Mouse (Mus musculus): ENCODE data around the gene Cabp1. TPM values are rescaled to one million over a fixed set of nuclear protein-coding genes. Genes with fewer than 3 reads are reported as not detected.
"Not testable (repeated sequence)": the region's sequence is repeated elsewhere in the genome, so short reads cannot be mapped to it uniquely, and the experiment has no call there.

Gene Cabp1
- total and polyA plus RNA-seq, 2 experiments from 2014 or later, result 20.9 to 21.4 TPM

DNA sequence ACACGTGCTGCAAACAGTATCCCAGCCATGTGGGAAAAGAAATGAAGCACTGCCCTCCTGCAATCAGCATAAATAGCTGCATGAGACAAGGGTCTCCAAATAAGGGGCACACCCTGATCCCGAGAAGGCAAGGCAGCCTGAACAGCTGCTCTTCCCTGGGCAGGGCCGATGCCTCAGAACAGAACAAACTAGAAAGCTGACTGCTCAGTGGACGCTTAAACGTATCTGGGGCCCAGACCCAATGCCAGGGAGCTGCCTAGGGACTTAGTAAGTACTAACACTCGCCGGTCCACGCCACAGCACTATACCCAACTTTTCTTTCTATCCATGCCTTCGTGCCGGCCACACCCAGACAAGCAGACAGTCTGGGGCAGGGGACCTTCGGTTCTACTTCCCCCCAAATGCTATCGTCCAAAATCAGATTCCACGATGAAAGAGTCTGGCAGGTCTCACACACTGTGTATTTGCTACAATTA lies 39.0 kb downstream of the Cabp1 start:
- no peak overlapping the region for H3K27ac ChIP-seq
- no peak overlapping the region for H3K4me3 ChIP-seq (ENCODE audit: low read length)
- peak overlapping the region; percentile 30; the same call in 1 of the 2 replicates for H3K9ac ChIP-seq (replicated peaks; ENCODE audit: low read length)
- H3K4me1 ChIP-seq (ENCODE audit: insufficient read depth, low read length), result peaks cover 13% of the 10 kb centered on the region; the same call in 1 of the 2 replicates
- no peaks in the 10 kb centered on the region for H3K9me3 ChIP-seq (ENCODE audit: low read length)
- TF ChIP-seq CTCF (IDR thresholded peaks at IDR 0.05; ENCODE audit: low read depth), result no peak
- H3K36me3 ChIP-seq (ENCODE audit: insufficient read depth, low read length), result peaks cover 8% of the 10 kb centered on the region
- peak overlapping the region; percentile 37 for H3K4me2 ChIP-seq (ENCODE audit: low read depth, low read length)
- H3K27me3 ChIP-seq (ENCODE audit: insufficient read depth, low read length), result no peaks in the 10 kb centered on the region
- ATAC-seq, result no peak
- no peak for DNase-seq (ENCODE audit: low spot score)
- WGBS, result 61% methylated on average over 13 of the region's 13 CpGs

DNA sequence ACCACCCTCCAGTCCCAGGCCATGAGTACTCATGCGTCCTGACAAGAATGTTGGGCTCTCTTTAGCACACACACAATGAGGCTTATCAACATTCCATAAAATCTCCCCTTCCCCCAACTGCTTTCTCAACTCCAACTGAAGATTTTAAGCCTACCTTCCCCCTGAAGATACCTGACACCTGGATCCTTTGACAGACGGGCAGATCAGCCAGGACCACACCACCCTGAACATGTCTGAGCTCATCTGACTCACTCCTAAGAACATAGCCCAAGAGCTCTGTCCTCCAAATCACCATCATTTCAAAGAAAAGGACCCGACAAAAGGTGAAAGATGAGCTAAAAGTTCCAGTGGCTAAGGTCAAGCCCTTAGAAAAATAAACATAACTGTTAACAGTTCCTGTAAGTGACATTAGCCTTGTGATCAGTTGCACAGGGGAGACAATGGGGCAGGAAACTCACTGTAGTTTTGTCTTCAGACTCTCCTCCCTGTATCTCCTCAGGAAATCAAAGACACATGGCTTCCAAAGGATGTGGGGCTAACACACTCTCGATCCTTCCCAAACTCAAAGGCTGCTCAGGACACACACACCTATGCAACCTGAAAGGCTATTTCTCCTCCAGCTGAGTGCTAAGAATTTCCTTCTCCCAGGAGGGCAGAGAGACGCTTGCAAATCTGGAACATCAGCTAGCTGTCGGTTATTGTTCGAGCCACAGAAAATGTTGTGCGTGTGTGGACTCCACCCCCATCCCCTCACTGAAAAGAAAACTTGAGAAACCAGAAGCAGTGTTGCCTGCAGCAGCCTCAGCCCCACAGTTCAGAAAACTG lies 41.8 kb downstream of the Cabp1 start:
- Histone ChIP-seq H3K36me3 (ENCODE audit: insufficient read depth, low read length) (peaks cover 33% of the 10 kb centered on the region), H3K4me3 (ENCODE audit: low read length) (no peak overlapping the region), H3K4me2 (ENCODE audit: low read depth, low read length) (no peak overlapping the region), H3K4me1 (ENCODE audit: insufficient read depth, low read length) (peaks cover 13% of the 10 kb centered on the region; the same call in 1 of the 2 replicates), H3K27me3 (ENCODE audit: insufficient read depth, low read length) (no peaks in the 10 kb centered on the region), H3K9me3 (ENCODE audit: low read length) (no peaks in the 10 kb centered on the region), H3K27ac (no peak overlapping the region), H3K9ac (replicated peaks; ENCODE audit: low read length) (no peak overlapping the region)
- no peak for TF ChIP-seq CTCF (IDR thresholded peaks at IDR 0.05; ENCODE audit: low read depth)
- ATAC-seq (no peak), DNase-seq (ENCODE audit: low spot score) (no peak)
- WGBS, result 66% methylated on average over 8 of the region's 8 CpGs

DNA sequence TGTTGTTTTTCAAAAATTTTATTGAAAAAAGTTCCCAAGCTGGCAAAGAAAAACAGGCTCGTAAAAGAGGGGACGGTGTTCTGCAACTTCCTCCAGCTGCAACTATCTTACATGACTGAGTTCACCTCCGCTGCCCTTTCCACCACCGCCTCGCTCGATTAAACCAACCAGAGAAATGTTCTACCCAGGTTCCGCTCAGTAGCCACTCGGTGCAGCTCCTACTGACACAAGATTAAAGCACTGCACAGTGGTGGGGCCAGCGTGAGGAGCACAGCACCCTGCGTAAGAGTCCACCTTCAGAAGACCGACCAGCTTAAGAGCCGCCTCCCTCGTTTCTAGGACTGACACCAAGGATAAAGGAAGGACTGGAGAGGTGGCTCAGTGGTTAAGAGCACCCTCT lies 42.7 kb downstream of the Cabp1 start:
- no peaks in the 10 kb centered on the region for H3K27me3 ChIP-seq (ENCODE audit: insufficient read depth, low read length)
- H3K36me3 ChIP-seq (ENCODE audit: insufficient read depth, low read length), result peaks cover 41% of the 10 kb centered on the region
- H3K4me3 ChIP-seq (ENCODE audit: low read length), result no peak overlapping the region
- no peak for ATAC-seq
- no peak overlapping the region for H3K4me2 ChIP-seq (ENCODE audit: low read depth, low read length)
- H3K9me3 ChIP-seq (ENCODE audit: low read length), result no peaks in the 10 kb centered on the region
- 86% methylated on average over 13 of the region's 13 CpGs for WGBS
- no peak overlapping the region for H3K27ac ChIP-seq
- no peak overlapping the region for H3K9ac ChIP-seq (replicated peaks; ENCODE audit: low read length)
- peaks cover 12% of the 10 kb centered on the region; the same call in 1 of the 2 replicates for H3K4me1 ChIP-seq (ENCODE audit: insufficient read depth, low read length)
- TF ChIP-seq CTCF (IDR thresholded peaks at IDR 0.05; ENCODE audit: low read depth), result no peak
- no peak for DNase-seq (ENCODE audit: low spot score)

DNA sequence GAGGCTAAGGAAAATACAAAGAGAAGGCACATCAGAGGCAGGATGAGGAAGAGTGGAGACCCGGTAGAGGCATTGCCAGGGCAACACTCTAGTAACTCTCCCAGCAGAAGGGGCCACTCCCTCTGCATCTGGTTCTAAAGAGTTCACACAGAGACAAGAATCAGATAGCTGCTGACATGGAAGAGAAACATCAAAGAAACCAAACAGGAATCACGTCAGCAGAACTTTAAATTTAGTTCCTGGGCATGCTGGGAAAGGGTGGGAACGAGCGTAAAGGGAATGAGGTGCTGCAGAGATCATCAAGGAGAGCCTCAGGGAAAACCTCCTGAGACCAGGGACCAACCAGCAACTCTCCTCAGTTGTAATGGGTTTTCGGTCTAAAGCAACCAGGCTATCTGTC lies 43.2 kb downstream of the Cabp1 start:
- H3K27ac ChIP-seq, result no peak overlapping the region
- DNase-seq (ENCODE audit: low spot score), result no peak
- no peak overlapping the region for H3K4me2 ChIP-seq (ENCODE audit: low read depth, low read length)
- peaks cover 46% of the 10 kb centered on the region for H3K36me3 ChIP-seq (ENCODE audit: insufficient read depth, low read length)
- H3K9ac ChIP-seq (replicated peaks; ENCODE audit: low read length), result no peak overlapping the region
- no peak for TF ChIP-seq CTCF (IDR thresholded peaks at IDR 0.05; ENCODE audit: low read depth)
- 84% methylated on average over 5 of the region's 5 CpGs for WGBS
- no peak for ATAC-seq
- no peaks in the 10 kb centered on the region for H3K27me3 ChIP-seq (ENCODE audit: insufficient read depth, low read length)
- H3K9me3 ChIP-seq (ENCODE audit: low read length), result no peaks in the 10 kb centered on the region
- peaks cover 8% of the 10 kb centered on the region; the same call in 1 of the 2 replicates for H3K4me1 ChIP-seq (ENCODE audit: insufficient read depth, low read length)
- H3K4me3 ChIP-seq (ENCODE audit: low read length), result no peak overlapping the region

DNA sequence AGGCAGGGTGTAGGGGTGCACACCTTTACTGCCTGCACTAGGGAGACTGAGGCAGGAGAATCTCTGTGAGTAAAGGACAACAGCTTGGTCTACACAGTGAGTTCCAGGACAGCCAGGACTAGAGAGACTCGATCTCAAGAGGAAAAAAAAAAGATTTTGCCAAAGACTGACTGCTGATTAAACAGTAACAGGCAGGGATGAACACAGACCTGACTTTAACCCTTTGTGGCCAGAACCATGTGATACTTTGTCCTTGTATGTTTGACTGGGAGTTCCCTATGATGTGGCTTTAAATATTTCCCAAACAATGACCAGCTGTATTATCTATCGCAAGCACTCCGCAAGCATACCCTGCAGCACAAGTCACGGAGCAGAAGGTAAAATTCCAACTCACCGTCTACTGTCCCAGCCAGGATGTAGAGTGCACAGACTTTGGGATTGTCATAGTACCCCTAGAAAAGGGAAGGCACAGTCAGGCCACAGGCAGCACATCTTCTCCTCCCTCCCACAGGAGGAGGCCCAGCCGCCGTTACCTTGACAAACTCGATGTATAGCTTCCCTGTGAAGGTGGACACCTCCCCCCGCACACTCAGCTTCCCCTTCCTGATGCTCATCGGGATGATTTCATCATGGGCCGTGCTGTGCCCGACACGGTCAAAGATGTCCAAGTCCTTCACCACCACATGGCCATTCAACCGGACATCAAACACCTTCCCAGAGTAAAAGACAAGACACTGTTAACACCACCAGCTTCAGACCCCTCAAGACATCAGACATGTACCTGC lies 44.3 kb downstream of the Cabp1 start:
- no peaks in the 10 kb centered on the region for H3K4me1 ChIP-seq (ENCODE audit: insufficient read depth, low read length)
- 97% methylated on average over 14 of the region's 14 CpGs for WGBS
- H3K9ac ChIP-seq (replicated peaks; ENCODE audit: low read length), result no peak overlapping the region
- peaks cover 46% of the 10 kb centered on the region for H3K36me3 ChIP-seq (ENCODE audit: insufficient read depth, low read length)
- no peak for TF ChIP-seq CTCF (IDR thresholded peaks at IDR 0.05; ENCODE audit: low read depth)
- H3K4me2 ChIP-seq (ENCODE audit: low read depth, low read length), result no peak overlapping the region
- H3K9me3 ChIP-seq (ENCODE audit: low read length), result no peaks in the 10 kb centered on the region
- H3K27ac ChIP-seq, result no peak overlapping the region
- ATAC-seq, result no peak
- no peak for DNase-seq (ENCODE audit: low spot score)
- no peaks in the 10 kb centered on the region for H3K27me3 ChIP-seq (ENCODE audit: insufficient read depth, low read length)
- no peak overlapping the region for H3K4me3 ChIP-seq (ENCODE audit: low read length)

DNA sequence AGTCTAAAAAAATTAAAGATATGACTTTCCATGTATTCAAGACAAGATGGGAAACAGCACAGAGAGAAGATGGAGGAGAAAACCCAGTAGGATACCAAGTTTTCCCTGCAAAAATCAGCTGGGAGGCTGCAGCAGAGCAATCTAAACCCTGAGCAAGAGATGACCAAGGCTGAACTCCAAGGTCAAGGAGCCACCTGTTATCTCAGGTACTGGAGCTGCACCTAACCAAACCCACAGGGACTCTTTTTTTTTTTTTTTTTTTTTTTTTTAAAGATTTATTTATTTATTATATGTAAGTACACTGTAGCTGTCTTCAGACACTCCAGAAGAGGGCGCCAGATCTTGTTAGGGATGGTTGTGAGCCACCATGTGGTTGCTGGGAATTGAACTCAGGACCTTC lies 45.3 kb downstream of the Cabp1 start:
- H3K4me1 ChIP-seq (ENCODE audit: insufficient read depth, low read length); DNase-seq (ENCODE audit: low spot score); H3K9ac ChIP-seq (replicated peaks; ENCODE audit: low read length); H3K4me3 ChIP-seq (ENCODE audit: low read length); H3K27me3 ChIP-seq (ENCODE audit: insufficient read depth, low read length); H3K9me3 ChIP-seq (ENCODE audit: low read length); H3K27ac ChIP-seq; H3K4me2 ChIP-seq (ENCODE audit: low read depth, low read length); ATAC-seq: not testable (repeated sequence)
- WGBS, result no CpG with 5 or more reads among the region's 1 CpGs
- peaks cover 46% of the 10 kb centered on the region for H3K36me3 ChIP-seq (ENCODE audit: insufficient read depth, low read length)

All from hindbrain, postnatal 0 days (tissue).